Mouse (Mus musculus) liver, embryonic 11.5 days (tissue): ENCODE results near the gene Atp11b. TPM values are rescaled to one million over a fixed set of nuclear protein-coding genes. Genes with fewer than 3 reads are reported as not detected.

Experiments
- ATAC-seq: fragments of 200-750 bp; cut with Nextera tagmentation; replicated peaks from 2 replicates; pipeline ENCODE4 v1.8.0; 2017; ENCODE audit warnings: moderate number of reproducible peaks, mild to moderate bottlenecking, moderate TSS enrichment, moderate library complexity; ENCODE audit not compliant: low FRiP score
- DNase-seq: peaks from one replicate; pipeline ENCODE4 v3.0.0-alpha.2; 2017; ENCODE audit warnings: low spot score
- H3K27ac ChIP-seq: fragments of 300-500 bp; sonication (generic); 2 replicates; pipeline ENCODE4 v1.5.1; 2014; ENCODE audit warnings: mild to moderate bottlenecking, low read depth, low read length, control low read depth
- H3K27me3 ChIP-seq: fragments of 300-500 bp; sonication (generic); replicated peaks from 2 replicates; pipeline ENCODE4 v1.6.1; 2014; ENCODE audit warnings: low read length, mixed read lengths; ENCODE audit not compliant: control insufficient read depth, insufficient read depth
- H3K36me3 ChIP-seq: fragments of 300-500 bp; sonication (generic); 2 replicates; pipeline ENCODE4 v1.6.1; 2014; ENCODE audit warnings: mild to moderate bottlenecking, low read length, moderate library complexity, mixed read lengths; ENCODE audit not compliant: control insufficient read depth, insufficient read depth
- H3K4me1 ChIP-seq: fragments of 300-500 bp; sonication (generic); replicated peaks from 2 replicates; pipeline ENCODE4 v1.6.1; 2014; ENCODE audit warnings: low read length, mixed read lengths; ENCODE audit not compliant: control insufficient read depth, insufficient read depth
- H3K4me2 ChIP-seq: fragments of 300-500 bp; sonication (generic); 2 replicates; pipeline ENCODE4 v1.6.1; 2014; ENCODE audit warnings: mild to moderate bottlenecking, control low read depth, moderate library complexity
- H3K4me3 ChIP-seq: fragments of 300-500 bp; sonication (generic); 2 replicates; pipeline ENCODE4 v1.5.1; 2014; ENCODE audit warnings: low read depth, low read length, control low read depth
- H3K9ac ChIP-seq: fragments of 300-500 bp; sonication (generic); 2 replicates; pipeline ENCODE4 v1.6.1; 2014; ENCODE audit warnings: low read depth, low read length, control low read depth
- H3K9me3 ChIP-seq: fragments of 300-500 bp; sonication (generic); 2 replicates; pipeline ENCODE4 v1.6.1; 2016; ENCODE audit warnings: low read length, inconsistent platforms, mixed read lengths; ENCODE audit not compliant: control insufficient read depth
- WGBS: fragments of 180-500 bp; shearing (Covaris S2); extraction: QIAGEN DNeasy Blood & Tissue Kit; methylation state at CpG from one replicate; pipeline ENCODE4 v1.1.7; 2014; 5-methylcytosine and 5-hydroxymethylcytosine counted together
- polyA plus RNA-seq: library from polyadenylated mRNA; unstranded; fragments of >200 nt; fragmentation: Nextera tagmentation; extraction: Ambion mirVana; gene quantifications from 2 replicates; pipeline ENCODE4 v1.2.1, GENCODE M21; 2014

Gene Atp11b
- polyA plus RNA-seq, 1 experiment from 2014 or later: 40.1 TPM

DNA sequence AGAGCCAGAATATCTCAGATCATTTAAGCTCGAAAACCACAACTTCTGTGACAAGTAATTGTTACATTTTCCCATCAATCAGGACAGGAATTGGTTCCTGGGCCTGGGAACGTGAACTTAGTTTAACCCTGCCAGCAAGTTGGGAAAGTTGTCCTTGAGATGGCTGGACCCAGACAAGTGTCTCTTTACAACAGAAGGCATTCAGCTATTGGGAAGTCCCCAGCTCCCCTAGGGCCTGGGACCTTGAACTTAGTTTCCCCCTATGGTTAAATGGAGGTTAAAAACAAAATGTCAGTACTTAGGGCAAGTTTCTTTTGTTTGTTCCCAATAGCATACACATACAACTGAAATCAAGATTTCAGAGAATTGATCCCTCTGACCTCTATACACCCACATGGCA lies 2.2 kb upstream of the Atp11b start:
- Histone ChIP-seq H3K9ac (no peak overlapping the region), H3K4me1 (peaks cover 7% of the 10 kb centered on the region; the same call in 1 of the 2 replicates), H3K4me3 (no peak overlapping the region), H3K9me3 (no peaks in the 10 kb centered on the region), H3K4me2 (no peak overlapping the region), H3K27ac (no peak overlapping the region), H3K27me3 (no peaks in the 10 kb centered on the region), H3K36me3 (no peaks in the 10 kb centered on the region)
- DNase-seq: no peak
- ATAC-seq: no peak
- WGBS: 58% methylated on average over 2 of the region's 2 CpGs

DNA sequence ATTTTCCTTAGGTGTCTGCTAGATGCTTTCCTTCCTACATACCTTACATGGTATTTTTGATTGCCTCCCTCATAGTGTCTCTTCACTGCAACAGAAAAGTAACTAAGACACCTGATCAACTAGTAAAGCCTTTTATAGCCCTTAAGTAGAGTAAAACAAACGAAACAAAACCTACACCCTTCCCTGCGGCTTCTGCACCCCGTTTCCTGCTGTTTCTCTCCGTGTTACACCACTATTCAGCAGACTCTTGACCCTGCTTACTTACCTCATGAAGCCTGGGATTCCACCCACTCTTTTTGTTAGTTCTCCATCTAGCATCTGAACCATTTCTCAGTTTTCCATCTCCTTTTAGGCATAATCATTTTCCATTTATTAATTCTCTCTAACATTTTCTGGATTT lies 8.8 kb downstream of the Atp11b start:
- ATAC-seq (no peak), DNase-seq (no peak)
- Histone ChIP-seq H3K9ac (no peak overlapping the region), H3K9me3 (no peaks in the 10 kb centered on the region), H3K4me1 (no peaks in the 10 kb centered on the region), H3K4me3 (no peak overlapping the region), H3K27me3 (no peaks in the 10 kb centered on the region), H3K4me2 (no peak overlapping the region), H3K36me3 (no peaks in the 10 kb centered on the region), H3K27ac (no peak overlapping the region)
- 73% methylated on average over 4 of the region's 4 CpGs for WGBS

DNA sequence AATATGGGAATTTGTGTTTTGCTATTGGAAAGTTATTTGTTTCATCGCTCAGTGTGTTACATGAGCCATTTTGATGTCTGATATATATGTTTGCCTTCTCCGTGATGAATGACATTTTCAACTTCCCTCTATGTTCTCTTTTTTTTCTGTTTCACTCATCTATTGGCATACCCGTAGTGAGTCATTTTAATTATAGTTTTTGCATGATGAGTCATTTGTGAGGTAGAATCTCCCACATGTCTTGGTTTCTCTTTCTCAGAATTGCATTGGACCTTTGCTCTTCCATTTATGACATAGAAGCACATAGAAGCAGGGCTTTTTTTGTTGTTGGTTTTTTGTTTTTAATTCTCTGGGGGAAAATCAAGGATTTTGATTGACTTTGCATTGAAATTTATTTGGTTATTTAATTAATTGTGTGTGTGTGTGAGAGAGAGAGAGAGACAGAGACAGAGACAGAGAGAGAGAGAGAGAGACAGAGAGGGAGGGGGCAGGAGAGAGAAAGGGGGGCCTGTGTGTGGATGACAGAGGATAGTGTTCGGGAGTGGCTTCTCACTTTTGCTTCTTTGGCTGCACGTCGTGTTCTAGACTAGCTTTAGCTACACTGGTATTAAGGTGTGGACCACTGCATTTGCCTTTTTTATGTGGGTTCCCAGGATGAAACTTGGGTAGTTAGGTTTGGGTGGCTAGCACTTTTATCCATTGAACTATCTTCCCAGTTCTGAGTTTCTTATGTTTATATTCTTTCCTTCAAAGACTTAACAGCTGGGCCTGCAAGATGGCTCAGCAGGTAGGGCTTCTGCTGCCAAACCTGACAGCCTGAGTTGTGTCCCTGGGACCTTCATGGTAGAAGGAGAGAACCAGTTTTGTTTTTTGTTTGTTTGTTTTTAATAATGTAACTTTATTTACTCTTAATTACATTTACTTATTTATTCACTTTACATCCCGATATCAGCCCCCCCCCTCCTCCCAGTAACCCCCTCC lies 11.0 kb downstream of the Atp11b start:
- Histone ChIP-seq H3K9me3 (no peaks in the 10 kb centered on the region), H3K4me2 (no peak overlapping the region), H3K36me3 (no peaks in the 10 kb centered on the region), H3K9ac (no peak overlapping the region), H3K27me3 (no peaks in the 10 kb centered on the region), H3K4me3 (no peak overlapping the region), H3K27ac (no peak overlapping the region), H3K4me1 (no peaks in the 10 kb centered on the region)
- DNase-seq (no peak), ATAC-seq (no peak)
- WGBS: 74% methylated on average over 7 of the region's 7 CpGs

DNA sequence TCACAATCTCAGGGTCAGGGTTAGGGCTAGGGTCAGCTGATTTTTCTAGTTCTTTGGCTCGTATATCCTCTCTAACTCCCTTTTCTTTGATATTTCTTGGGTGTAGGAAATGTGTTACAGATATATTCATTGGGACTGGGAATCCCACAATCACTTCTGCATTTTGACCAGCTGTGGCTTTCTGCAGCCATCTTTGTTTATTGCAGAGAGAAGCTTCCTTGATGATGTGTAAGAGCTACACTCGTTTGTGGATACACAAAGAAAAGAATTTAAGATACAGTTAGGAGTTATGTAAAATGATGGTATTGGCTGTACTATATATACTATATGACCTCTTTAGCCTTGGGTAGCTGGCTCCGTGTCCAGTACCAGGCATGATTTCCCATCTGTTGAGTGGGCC lies 25.8 kb downstream of the Atp11b start:
- H3K4me2 ChIP-seq: no peak overlapping the region
- 77% methylated on average over 3 of the region's 3 CpGs for WGBS

GRCm38 (mm10) chr3:35802040-35802439 lies 48.1 kb downstream of the Atp11b start:
- Histone ChIP-seq H3K4me1 (no peaks in the 10 kb centered on the region), H3K27ac (no peak overlapping the region), H3K9me3 (no peaks in the 10 kb centered on the region), H3K27me3 (no peaks in the 10 kb centered on the region), H3K36me3 (peaks cover 12% of the 10 kb centered on the region), H3K9ac (no peak overlapping the region), H3K4me2 (no peak overlapping the region), H3K4me3 (no peak overlapping the region)
- 88% methylated on average over 2 of the region's 2 CpGs for WGBS
- no peak for DNase-seq
- ATAC-seq: no peak

More for the DNA sequence above, 25.8 kb downstream of the Atp11b start:
- Histone ChIP-seq H3K36me3 (no peaks in the 10 kb centered on the region; the same call in 1 of the 2 replicates), H3K9me3 (no peaks in the 10 kb centered on the region), H3K4me1 (no peaks in the 10 kb centered on the region), H3K9ac (no peak overlapping the region), H3K27me3 (no peaks in the 10 kb centered on the region), H3K4me3 (no peak overlapping the region), H3K27ac (no peak overlapping the region)
- ATAC-seq: no peak
- no peak for DNase-seq

GRCm38 (mm10) chr3:35819887-35820286 lies 66.0 kb downstream of the Atp11b start:
- Histone ChIP-seq H3K4me1 (no peaks in the 10 kb centered on the region), H3K27ac (no peak overlapping the region), H3K4me3 (no peak overlapping the region), H3K9me3 (no peaks in the 10 kb centered on the region), H3K36me3 (no peaks in the 10 kb centered on the region; the same call in 1 of the 2 replicates), H3K9ac (no peak overlapping the region), H3K27me3 (no peaks in the 10 kb centered on the region), H3K4me2 (no peak overlapping the region)
- ATAC-seq: no peak
- 85% methylated on average over 3 of the region's 3 CpGs for WGBS
- no peak for DNase-seq

DNA sequence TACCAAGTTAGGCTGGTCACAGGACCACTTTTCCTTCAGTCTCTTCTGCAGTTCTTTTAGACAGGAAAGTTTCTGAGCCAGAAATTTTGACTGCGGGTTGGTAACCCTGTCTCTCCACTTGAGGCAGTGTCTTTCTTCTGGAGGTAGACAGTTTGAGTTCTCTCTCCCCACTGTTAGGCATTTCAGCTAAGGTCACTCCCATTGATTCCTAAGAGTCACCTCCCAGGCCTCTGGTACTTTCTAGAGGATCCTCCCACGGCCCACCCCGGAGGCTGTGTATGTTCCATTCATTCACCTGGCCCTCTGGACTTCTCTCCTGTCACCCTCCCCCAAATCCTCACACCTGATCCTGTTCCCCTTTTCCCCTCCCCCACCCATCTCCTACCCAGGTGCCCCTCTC lies 68.1 kb downstream of the Atp11b start:
- no peak for ATAC-seq
- H3K9me3 ChIP-seq: no peaks in the 10 kb centered on the region
- H3K4me1 ChIP-seq: no peaks in the 10 kb centered on the region
- no peaks in the 10 kb centered on the region for H3K27me3 ChIP-seq
- H3K27ac ChIP-seq: no peak overlapping the region
- no peak overlapping the region for H3K4me3 ChIP-seq
- H3K36me3 ChIP-seq: no peaks in the 10 kb centered on the region; the same call in 1 of the 2 replicates
- H3K9ac ChIP-seq: no peak overlapping the region
- 91% methylated on average over 3 of the region's 3 CpGs for WGBS
- H3K4me2 ChIP-seq: no peak overlapping the region
- DNase-seq: no peak

GRCm38 (mm10) chr3:35849326-35849725 lies 95.4 kb downstream of the Atp11b start:
- H3K27ac ChIP-seq: no peak overlapping the region
- no peak overlapping the region for H3K4me3 ChIP-seq
- no peak overlapping the region for H3K4me2 ChIP-seq
- WGBS: 95% methylated on average over 9 of the region's 9 CpGs
- H3K36me3 ChIP-seq: no peaks in the 10 kb centered on the region
- DNase-seq (no peak), ATAC-seq (no peak)
- H3K9ac ChIP-seq: no peak overlapping the region
- no peaks in the 10 kb centered on the region for H3K9me3 ChIP-seq
- H3K27me3 ChIP-seq: no peaks in the 10 kb centered on the region
- no peaks in the 10 kb centered on the region for H3K4me1 ChIP-seq

DNA sequence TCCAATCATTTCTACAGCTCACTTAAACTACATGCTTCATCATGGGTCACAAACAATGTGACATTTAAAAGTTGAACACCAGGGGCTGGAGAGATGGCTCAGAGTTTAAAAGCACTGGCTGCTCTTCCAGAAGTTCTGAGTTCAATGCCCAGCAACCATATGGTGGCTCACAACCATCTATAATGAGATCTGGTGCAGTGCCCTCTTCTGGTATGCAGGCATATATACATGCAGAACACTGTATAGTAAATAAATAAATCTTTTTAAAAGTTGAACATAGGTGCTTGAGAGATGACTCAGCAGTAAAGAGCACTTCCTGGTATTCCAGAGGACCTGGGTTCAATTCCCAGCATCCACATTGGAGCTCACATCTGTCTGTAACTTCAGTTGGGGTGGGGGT lies 129.4 kb downstream of the Atp11b start:
- no peaks in the 10 kb centered on the region for H3K4me1 ChIP-seq
- no peaks in the 10 kb centered on the region for H3K9me3 ChIP-seq
- no peaks in the 10 kb centered on the region for H3K36me3 ChIP-seq
- H3K4me3 ChIP-seq: no peak overlapping the region
- H3K9ac ChIP-seq: no peak overlapping the region
- no peak for ATAC-seq
- H3K27ac ChIP-seq: no peak overlapping the region
- no peak for DNase-seq
- H3K4me2 ChIP-seq: no peak overlapping the region
- no peaks in the 10 kb centered on the region for H3K27me3 ChIP-seq
